Comparison of ENCODE assay signal across 8 mouse cellular contexts in the genomic region with DNA sequence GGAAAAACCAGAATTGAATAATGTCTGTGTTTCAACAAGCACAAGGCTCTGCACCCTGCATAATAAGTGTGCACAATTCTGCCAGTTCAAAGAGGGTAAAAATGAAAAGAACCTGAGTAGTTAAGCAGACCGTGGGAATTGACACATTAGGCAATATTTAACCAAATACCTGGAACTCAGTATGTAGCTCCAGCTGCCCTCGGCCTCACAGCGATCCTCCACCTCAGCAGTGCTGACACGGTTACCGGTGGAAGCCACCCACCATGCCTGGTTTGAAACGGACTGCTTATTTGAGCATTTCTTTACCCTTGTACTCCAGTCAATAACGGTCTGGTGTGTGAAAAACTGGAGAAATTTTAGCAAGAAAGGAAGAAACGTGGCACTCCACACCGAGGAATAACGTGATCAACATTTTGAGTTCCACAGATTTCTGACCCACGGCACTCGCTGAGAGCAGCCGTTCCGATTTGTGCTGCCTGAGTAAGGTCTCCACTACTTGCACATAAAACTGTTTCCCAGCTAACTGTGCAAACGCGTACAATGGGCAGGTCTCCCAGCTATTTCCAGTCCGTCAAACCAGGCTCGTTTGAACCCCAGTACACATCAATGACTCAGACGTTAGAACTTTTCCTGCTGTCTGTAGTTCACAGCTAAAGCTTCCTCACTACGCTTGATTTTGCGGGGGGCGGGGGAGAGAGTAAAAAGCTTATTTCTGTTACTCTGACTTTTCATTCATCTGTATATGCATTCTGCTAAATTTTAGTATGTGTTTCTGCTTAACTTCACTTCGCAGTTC. TPM values are rescaled to one million over a fixed set of nuclear protein-coding genes. Genes with fewer than 3 reads are reported as not detected.
DNase-seq lines count a peak whose midpoint lies in the region; ATAC-seq and TF ChIP-seq lines count a peak whose summit lies in the region.

No protein-coding gene starts in this region.

- ATAC-seq in heart, embryonic 11.5 days (replicated peaks; ENCODE audit: insufficient number of reproducible peaks, low FRiP score, low TSS enrichment): no peak
- no peak for ATAC-seq in liver, embryonic 15.5 days (ENCODE audit: insufficient read depth)
- no peak for ATAC-seq in stomach, embryonic 15.5 days (ENCODE audit: insufficient read depth, low FRiP score, low read depth)

- peaks cover 16% of the 10 kb centered on the region for H3K4me1 ChIP-seq in heart, embryonic 11.5 days (ENCODE audit: control insufficient read depth, insufficient read depth, low read length)
- H3K4me1 ChIP-seq in CH12.LX (ENCODE audit: control insufficient read depth in 1 of 2, insufficient read depth in 2 of 2): peaks cover 0 to 16% of the 10 kb centered on the region in 2 experiments; a peak in 2 of 4 replicates
- peaks cover 29% of the 10 kb centered on the region for H3K4me1 ChIP-seq in liver, embryonic 15.5 days (replicated peaks)
- H3K4me1 ChIP-seq in stomach, embryonic 15.5 days: peaks cover 8% of the 10 kb centered on the region; the same call in 1 of the 2 replicates

- H3K79me2 ChIP-seq in CH12.LX (replicated peaks; ENCODE audit: control insufficient read depth, extremely low read depth, insufficient read depth, poor library complexity, severe bottlenecking): peaks cover 3% of the 10 kb centered on the region; the same call in 1 of the 2 replicates

- H3K4me2 ChIP-seq in heart, embryonic 11.5 days: peak overlapping the region; percentile 90
- peak overlapping the region; percentile 83 for H3K4me2 ChIP-seq in CH12.LX (ENCODE audit: insufficient read depth, low read depth, poor library complexity, severe bottlenecking)
- peak overlapping the region; percentile 92 for H3K4me2 ChIP-seq in liver, embryonic 15.5 days
- peak overlapping the region; percentile 90 for H3K4me2 ChIP-seq in stomach, embryonic 15.5 days

- TF ChIP-seq CTCF in CH12.LX (conservative IDR thresholded peaks at IDR 0.05 in 1 of 2, IDR thresholded peaks at IDR 0.05 in 1 of 2; ENCODE audit: low read depth in 2 of 2, low read length in 2 of 2): no peak

- H3K27me3 ChIP-seq in heart, embryonic 11.5 days (ENCODE audit: control insufficient read depth, insufficient read depth, low read length): no peaks in the 10 kb centered on the region
- H3K27me3 ChIP-seq in CH12.LX (replicated peaks): peaks cover 11% of the 10 kb centered on the region
- H3K27me3 ChIP-seq in liver, embryonic 15.5 days: peaks cover 6% of the 10 kb centered on the region
- no peaks in the 10 kb centered on the region for H3K27me3 ChIP-seq in stomach, embryonic 15.5 days (replicated peaks)

- in situ Hi-C loops in CH12.LX (cut with MboI; ENCODE audit: low pct_ligation_motif_present, low pct_unique_long_range_greater_than_20kb, low sequenced_read_pairs): loop anchor here (5.0 to 10.0 kb wide), 2 partner anchors 70 to 482 kb away; a partner anchor contains a TSS

- 0 out of 2 replicates have a peak, but pooled peaks cover 4% of the 10 kb centered on the region for H3K36me3 ChIP-seq in heart, embryonic 11.5 days (ENCODE audit: control insufficient read depth, insufficient read depth, low read length)
- H3K36me3 ChIP-seq in CH12.LX (replicated peaks in 1 of 2; ENCODE audit: control insufficient read depth in 1 of 2, insufficient read depth in 1 of 2, low read length in 1 of 2): peaks cover 3 to 34% of the 10 kb centered on the region in 2 experiments
- 0 out of 2 replicates have a peak, but pooled peaks cover 9% of the 10 kb centered on the region for H3K36me3 ChIP-seq in liver, embryonic 15.5 days (replicated peaks)
- H3K36me3 ChIP-seq in stomach, embryonic 15.5 days: no peaks in the 10 kb centered on the region

- DNase-seq in heart, adult 8-10 months (ENCODE audit: low spot score): no peak
- no peak for DNase-seq in CH12.LX (ENCODE audit: extremely low read depth)
- DNase-seq in embryo, embryonic 11 days: peak; percentile 31
- DNase-seq in induced T-regulatory cell, adult 2 months (ENCODE audit: low read depth): peak; percentile 58
- DNase-seq in layer of hippocampus, adult 9-10 months (ENCODE audit: low spot score): no peak

- no peak overlapping the region for H3K27ac ChIP-seq in heart, embryonic 11.5 days (ENCODE audit: low read depth, low read length)
- no peak overlapping the region for H3K27ac ChIP-seq in CH12.LX (ENCODE audit: insufficient read depth, low read depth)
- peak overlapping the region; percentile 55 for H3K27ac ChIP-seq in liver, embryonic 15.5 days (replicated peaks)
- H3K27ac ChIP-seq in stomach, embryonic 15.5 days: peak overlapping the region; percentile 84

- peak overlapping the region; percentile 76 for H3K4me3 ChIP-seq in heart, embryonic 11.5 days (ENCODE audit: low read depth, low read length)
- peak overlapping the region; percentile 69 to 94 (median 78) for H3K4me3 ChIP-seq in CH12.LX (replicated peaks in 1 of 3; ENCODE audit: low read depth in 2 of 3, low read length in 2 of 3, poor library complexity in 1 of 3)
- H3K4me3 ChIP-seq in liver, embryonic 15.5 days (replicated peaks): peak overlapping the region; percentile 66
- peak overlapping the region; percentile 78 for H3K4me3 ChIP-seq in stomach, embryonic 15.5 days (replicated peaks)

- dilution Hi-C loops in CH12.LX (cut with MboI; ENCODE audit: extremely low pct_ligation_motif_present, extremely low pct_unique_long_range_greater_than_20kb, low sequenced_read_pairs): no loop called here

- 16% methylated on average over 23 of the region's 23 CpGs for WGBS in heart, embryonic 11.5 days (ENCODE audit: insufficient replicate concordance)
- WGBS in liver, embryonic 15.5 days (ENCODE audit: insufficient replicate concordance): 8% methylated on average over 23 of the region's 23 CpGs
- WGBS in stomach, embryonic 15.5 days: 7% methylated on average over 23 of the region's 23 CpGs

- no peaks in the 10 kb centered on the region for H3K9me3 ChIP-seq in heart, embryonic 11.5 days (replicated peaks; ENCODE audit: control insufficient read depth, low read length)
- no peaks in the 10 kb centered on the region for H3K9me3 ChIP-seq in CH12.LX (replicated peaks; ENCODE audit: low read length)
- no peaks in the 10 kb centered on the region for H3K9me3 ChIP-seq in liver, embryonic 15.5 days (replicated peaks)
- no peaks in the 10 kb centered on the region for H3K9me3 ChIP-seq in stomach, embryonic 15.5 days

- TF ChIP-seq EP300 in CH12.LX (IDR thresholded peaks at IDR 0.05; ENCODE audit: low read length): no peak

- H3K9ac ChIP-seq in heart, embryonic 11.5 days (ENCODE audit: low read depth, low read length): peak overlapping the region; percentile 78
- H3K9ac ChIP-seq in CH12.LX (ENCODE audit: insufficient read depth, low read depth): peak overlapping the region; percentile 47
- H3K9ac ChIP-seq in liver, embryonic 15.5 days: peak overlapping the region; percentile 49
- H3K9ac ChIP-seq in stomach, embryonic 15.5 days: peak overlapping the region; percentile 43; the same call in 1 of the 2 replicates

- no peak for TF ChIP-seq RAD21 in CH12.LX (IDR thresholded peaks at IDR 0.05; ENCODE audit: low read depth, low read length)

- no peak for TF ChIP-seq POLR2A in CH12.LX (IDR thresholded peaks at IDR 0.05; ENCODE audit: low read depth, low read length)

TF ChIP-seq in CH12.LX, 34 proteins besides CTCF, POLR2A, EP300 and RAD21:
- no peak for TF ChIP-seq NRF1 (IDR thresholded peaks at IDR 0.05; ENCODE audit: low read depth, low read length)
- no peak for TF ChIP-seq E2F4 (IDR thresholded peaks at IDR 0.05; ENCODE audit: insufficient replicate concordance, low read depth, low read length)
- no peak for TF ChIP-seq PAX5 (IDR thresholded peaks at IDR 0.05; ENCODE audit: low read length)
- no peak for TF ChIP-seq ZC3H11A (IDR thresholded peaks at IDR 0.05; ENCODE audit: low read depth, low read length)
- no peak for TF ChIP-seq MYC (IDR thresholded peaks at IDR 0.05; ENCODE audit: low read depth, low read length)
- no peak for TF ChIP-seq POLR2AphosphoS2 (IDR thresholded peaks at IDR 0.05; ENCODE audit: low read depth, low read length)
- no peak for TF ChIP-seq MAFK (IDR thresholded peaks at IDR 0.05; ENCODE audit: insufficient replicate concordance, low read length)
- TF ChIP-seq RCOR1 (conservative IDR thresholded peaks at IDR 0.05; ENCODE audit: low read depth, low read length): no peak
- TF ChIP-seq TBP (conservative IDR thresholded peaks at IDR 0.05; ENCODE audit: low read depth, low read length): no peak
- no peak for TF ChIP-seq MAX (IDR thresholded peaks at IDR 0.05; ENCODE audit: low read length)
- no peak for TF ChIP-seq USF1 (IDR thresholded peaks at IDR 0.05; ENCODE audit: low read depth, low read length)
TF ChIP-seq in CH12.LX: peak in this region for 0.

RNA-seq across cellular contexts. Expression of a gene that starts 1.0 kb away (rescaled TPM):
- polyA plus RNA-seq in heart, embryonic 11.5 days (2014; fragmentation: Nextera tagmentation; extraction: Ambion mirVana): 91.7 and 95.2 TPM in 2 replicates
- total RNA-seq in heart, adult 8-10 months (2022): 10 to 100 TPM; 57.7 to 67.7 (median 62.0) TPM
- 31.5 and 45.7 TPM in 2 replicates for total RNA-seq in CH12.LX (2012; rRNA removed)
- 66.4 and 74.6 TPM in 2 replicates for total RNA-seq in CH12.LX (2014; rRNA removed)
- 91.7 and 108 TPM in 2 replicates for polyA plus RNA-seq in CH12.LX (2012; ENCODE audit: insufficient read length, low read depth)
- polyA plus RNA-seq in liver, embryonic 15.5 days (2015; fragmentation: Nextera tagmentation; extraction: Ambion mirVana): 85.5 and 94.5 TPM in 2 replicates
- 138 and 143 TPM in 2 replicates for polyA plus RNA-seq in stomach, embryonic 15.5 days (2015; fragmentation: Nextera tagmentation; extraction: Ambion mirVana)

RNA-seq across cellular contexts. Expression of a gene that starts 13.6 kb away (rescaled TPM):
- 0.66 and 0.83 TPM in 2 replicates for polyA plus RNA-seq in heart, embryonic 11.5 days (2014; fragmentation: Nextera tagmentation; extraction: Ambion mirVana)
- total RNA-seq in heart, adult 8-10 months (2022): under 1 TPM; 0.35 to 0.46 (median 0.39) TPM
- total RNA-seq in CH12.LX (2012; rRNA removed) (0.21 and 0.25 TPM in 2 replicates), CH12.LX (2014; rRNA removed) (0.35 TPM in 1 of 2 replicates, not detected in the other)
- 0.46 and 0.64 TPM in 2 replicates for polyA plus RNA-seq in CH12.LX (2012; ENCODE audit: insufficient read length, low read depth)
- polyA plus RNA-seq in liver, embryonic 15.5 days (2015; fragmentation: Nextera tagmentation; extraction: Ambion mirVana): 0.48 and 0.51 TPM in 2 replicates
- polyA plus RNA-seq in stomach, embryonic 15.5 days (2015; fragmentation: Nextera tagmentation; extraction: Ambion mirVana): 1.3 and 1.7 TPM in 2 replicates

RNA-seq across cellular contexts. Expression of a gene that starts 49.2 kb away (rescaled TPM):
- polyA plus RNA-seq in heart, embryonic 11.5 days (2014; fragmentation: Nextera tagmentation; extraction: Ambion mirVana): 8.9 and 10.5 TPM in 2 replicates
- total RNA-seq in heart, adult 8-10 months (2022): 10 to 100 TPM; 15.9 to 18.0 (median 17.4) TPM
- total RNA-seq in CH12.LX (2012; rRNA removed) (13.5 and 14.8 TPM in 2 replicates), CH12.LX (2014; rRNA removed) (9.3 and 9.4 TPM in 2 replicates)
- polyA plus RNA-seq in CH12.LX (2012; ENCODE audit: insufficient read length, low read depth): 16.0 and 22.0 TPM in 2 replicates
- polyA plus RNA-seq in liver, embryonic 15.5 days (2015; fragmentation: Nextera tagmentation; extraction: Ambion mirVana): 3.6 and 3.7 TPM in 2 replicates
- polyA plus RNA-seq in stomach, embryonic 15.5 days (2015; fragmentation: Nextera tagmentation; extraction: Ambion mirVana): 8.9 and 10.0 TPM in 2 replicates

Comparison
In these comparisons a context has a peak if more than half of its experiments do, and no peak if none do; other contexts are left out.
1. H3K27ac ChIP-seq: peak in liver, embryonic 15.5 days (single experiment) and stomach, embryonic 15.5 days (single experiment); none in heart, embryonic 11.5 days (single experiment) and CH12.LX (single experiment).
2. DNase-seq: peak in embryo, embryonic 11 days (single experiment) and induced T-regulatory cell, adult 2 months (single experiment); none in heart, adult 8-10 months (single experiment), CH12.LX (single experiment) and layer of hippocampus, adult 9-10 months (single experiment).
3. Peak in every context shown above with its lines, with median percentiles within 50 percentile points of each other: H3K4me2 ChIP-seq, H3K4me3 ChIP-seq and H3K9ac ChIP-seq.